12 mouse cellular contexts compared by ENCODE assay signal in the genomic region with DNA sequence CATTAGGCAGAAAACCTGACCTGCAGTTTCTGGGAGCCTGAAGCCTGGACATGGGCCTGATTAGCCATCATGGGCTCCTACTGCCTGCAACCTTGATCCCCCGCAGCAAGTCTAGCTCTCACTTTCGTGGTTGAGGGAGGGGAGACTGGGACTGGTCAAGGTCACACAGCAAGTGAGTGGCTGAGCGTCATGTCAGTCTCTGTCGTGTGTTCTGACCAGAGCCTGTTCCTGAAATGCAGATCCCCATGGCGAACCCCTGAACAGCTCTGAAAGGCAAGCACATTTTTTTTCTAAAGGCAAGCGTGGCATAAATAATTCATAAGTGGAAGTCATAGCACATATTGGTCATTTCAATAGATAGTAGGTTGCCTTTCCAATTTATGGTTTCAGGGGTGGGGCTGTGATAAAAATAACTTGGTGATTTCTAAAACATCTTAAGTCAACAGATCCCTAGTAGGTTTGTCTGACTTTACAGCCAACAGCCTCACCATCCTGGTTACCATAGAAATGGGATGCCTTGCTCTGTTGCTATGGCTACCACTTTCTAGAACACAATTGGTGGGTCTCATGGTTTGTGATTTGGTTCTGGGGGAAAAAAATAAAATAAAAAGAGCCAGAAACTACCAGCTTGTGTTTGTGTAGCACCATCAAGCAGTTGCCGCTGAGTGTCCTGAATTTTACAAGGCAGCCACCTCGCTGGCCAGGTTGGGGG. TPM values are rescaled to one million over a fixed set of nuclear protein-coding genes. Genes with fewer than 3 reads are reported as not detected.
DNase-seq lines count a peak whose midpoint lies in the region; ATAC-seq lines count a peak whose summit lies in the region.
"Had no signal": no experiment of that assay in that cellular context is flagged by ENCODE, and none has a peak within 500 bp of the region (broad histone marks: within the 10 kb centered on the region; RNA-seq: fewer than 3 reads in every experiment).

No protein-coding gene starts in this region.

- no peaks in the 10 kb centered on the region for H3K27me3 ChIP-seq in hindbrain, embryonic 15.5 days
- no peaks in the 10 kb centered on the region for H3K27me3 ChIP-seq in neural tube, embryonic 12.5 days (replicated peaks)
- H3K27me3 ChIP-seq: kidney, embryonic 15.5 days had no signal

- H3K9ac ChIP-seq in hindbrain, embryonic 15.5 days = no peak overlapping the region
- no peak overlapping the region for H3K9ac ChIP-seq in neural tube, embryonic 12.5 days
- H3K9ac ChIP-seq: kidney, embryonic 15.5 days had no signal

- peak; percentile 39; the same call in 1 of the 2 replicates for ATAC-seq in hindbrain, embryonic 15.5 days (ENCODE audit: low FRiP score, low read depth)
- peak; percentile 56 for ATAC-seq in neural tube, embryonic 12.5 days (ENCODE audit: low FRiP score, low read depth)
- ATAC-seq: CD4-positive, CD25-positive, alpha-beta regulatory T cell, adult 4 months had no signal

- H3K36me3 ChIP-seq in hindbrain, embryonic 15.5 days = peaks cover 2% of the 10 kb centered on the region; the same call in 1 of the 2 replicates
- no peaks in the 10 kb centered on the region for H3K36me3 ChIP-seq in neural tube, embryonic 12.5 days
- H3K36me3 ChIP-seq: embryonic facial prominence, embryonic 10.5 days; kidney, embryonic 15.5 days had no signal

- H3K4me2 ChIP-seq in hindbrain, embryonic 15.5 days = peak overlapping the region; percentile 21
- peak overlapping the region; percentile 37 for H3K4me2 ChIP-seq in neural tube, embryonic 12.5 days (replicated peaks)
- H3K4me2 ChIP-seq: kidney, embryonic 15.5 days had no signal

- 22% methylated on average over 8 of the region's 8 CpGs for WGBS in hindbrain, embryonic 15.5 days
- 45% methylated on average over 8 of the region's 8 CpGs for WGBS in neural tube, embryonic 12.5 days

- no peak overlapping the region for H3K4me3 ChIP-seq in hindbrain, embryonic 15.5 days
- H3K4me3 ChIP-seq in neural tube, embryonic 12.5 days = no peak overlapping the region
- H3K4me3 ChIP-seq: embryonic facial prominence, embryonic 10.5 days; kidney, embryonic 15.5 days had no signal

- peak; percentile 45 to 58 for DNase-seq in left cerebral cortex, adult 9 months (ENCODE audit: low spot score in 2 of 2)
- DNase-seq in left cerebral cortex, adult 18-20 months (ENCODE audit: low spot score in 2 of 2) = no peak
- DNase-seq in embryo, embryonic 11 days = peak; percentile 50
- no peak for DNase-seq in kidney, postnatal 10 days
- no peak for DNase-seq in thymus, postnatal 10 days (ENCODE audit: low spot score in 2 of 2)
- no peak for DNase-seq in lung, adult 18-20 months

- peaks cover 55% of the 10 kb centered on the region for H3K4me1 ChIP-seq in hindbrain, embryonic 15.5 days (replicated peaks)
- peaks cover 27% of the 10 kb centered on the region for H3K4me1 ChIP-seq in neural tube, embryonic 12.5 days
- H3K4me1 ChIP-seq: kidney, embryonic 15.5 days had no signal

- no peaks in the 10 kb centered on the region for H3K9me3 ChIP-seq in hindbrain, embryonic 15.5 days
- no peaks in the 10 kb centered on the region for H3K9me3 ChIP-seq in neural tube, embryonic 12.5 days
- H3K9me3 ChIP-seq: embryonic facial prominence, embryonic 10.5 days; kidney, embryonic 15.5 days had no signal

- H3K27ac ChIP-seq in hindbrain, embryonic 15.5 days (replicated peaks) = peak overlapping the region; percentile 72
- no peak overlapping the region for H3K27ac ChIP-seq in neural tube, embryonic 12.5 days
- H3K27ac ChIP-seq: embryonic facial prominence, embryonic 10.5 days; kidney, embryonic 15.5 days had no signal

RNA-seq across cellular contexts. Expression of gene Kcnc1, which starts 25.9 kb away (rescaled TPM):
- 100 to 1,000 TPM; 132 to 153 TPM for total RNA-seq in left cerebral cortex, adult 18-20 months (2021)
- polyA plus RNA-seq in hindbrain, embryonic 15.5 days (2015; fragmentation: Nextera tagmentation; extraction: Ambion mirVana) = 19.2 and 23.9 TPM in 2 replicates
- 7.3 and 9.7 TPM in 2 replicates for polyA plus RNA-seq in neural tube, embryonic 12.5 days (2016; fragmentation: Nextera tagmentation; extraction: Ambion mirVana)

RNA-seq across cellular contexts. Expression of gene Myod1, which starts 45.9 kb away (rescaled TPM):
- not detected for total RNA-seq in left cerebral cortex, adult 18-20 months (2021)
- polyA plus RNA-seq in hindbrain, embryonic 15.5 days (2015; fragmentation: Nextera tagmentation; extraction: Ambion mirVana) = 0.08 and 0.25 TPM in 2 replicates
- polyA plus RNA-seq in neural tube, embryonic 12.5 days (2016; fragmentation: Nextera tagmentation; extraction: Ambion mirVana) = 10.8 and 13.5 TPM in 2 replicates
- total RNA-seq: heart, postnatal 10 days had no signal
- polyA plus RNA-seq: CD4-positive, CD25-positive, alpha-beta regulatory T cell, adult 4 months had no signal

Comparison
In these comparisons a context has a peak if more than half of its experiments do, and no peak if none do; other contexts are left out.
1. DNase-seq: peak in left cerebral cortex, adult 9 months (2 of 2) and embryo, embryonic 11 days (single experiment); none in left cerebral cortex, adult 18-20 months (0 of 2), kidney, postnatal 10 days (single experiment), thymus, postnatal 10 days (0 of 2) and lung, adult 18-20 months (0 of 2).